Mouse (Mus musculus) small intestine, adult 10 weeks (tissue): ENCODE data around the gene Stradb. TPM values are rescaled to one million over a fixed set of nuclear protein-coding genes. Genes with fewer than 3 reads are reported as not detected.

Source experiments
- polyA plus RNA-seq: library from polyadenylated mRNA; stranded (reverse); fragments of 350-450 nt; fragmentation: Illumina TruSeq; extraction: RNeasy Lipid Tissue Mini Kit (QIAGEN cat#74804); gene quantifications from one replicate; pipeline ENCODE4 v1.2.3, GENCODE M21; 2014; ENCODE audit warnings: low replicate concordance

Gene Stradb
- 39.5 TPM for polyA plus RNA-seq

DNA sequence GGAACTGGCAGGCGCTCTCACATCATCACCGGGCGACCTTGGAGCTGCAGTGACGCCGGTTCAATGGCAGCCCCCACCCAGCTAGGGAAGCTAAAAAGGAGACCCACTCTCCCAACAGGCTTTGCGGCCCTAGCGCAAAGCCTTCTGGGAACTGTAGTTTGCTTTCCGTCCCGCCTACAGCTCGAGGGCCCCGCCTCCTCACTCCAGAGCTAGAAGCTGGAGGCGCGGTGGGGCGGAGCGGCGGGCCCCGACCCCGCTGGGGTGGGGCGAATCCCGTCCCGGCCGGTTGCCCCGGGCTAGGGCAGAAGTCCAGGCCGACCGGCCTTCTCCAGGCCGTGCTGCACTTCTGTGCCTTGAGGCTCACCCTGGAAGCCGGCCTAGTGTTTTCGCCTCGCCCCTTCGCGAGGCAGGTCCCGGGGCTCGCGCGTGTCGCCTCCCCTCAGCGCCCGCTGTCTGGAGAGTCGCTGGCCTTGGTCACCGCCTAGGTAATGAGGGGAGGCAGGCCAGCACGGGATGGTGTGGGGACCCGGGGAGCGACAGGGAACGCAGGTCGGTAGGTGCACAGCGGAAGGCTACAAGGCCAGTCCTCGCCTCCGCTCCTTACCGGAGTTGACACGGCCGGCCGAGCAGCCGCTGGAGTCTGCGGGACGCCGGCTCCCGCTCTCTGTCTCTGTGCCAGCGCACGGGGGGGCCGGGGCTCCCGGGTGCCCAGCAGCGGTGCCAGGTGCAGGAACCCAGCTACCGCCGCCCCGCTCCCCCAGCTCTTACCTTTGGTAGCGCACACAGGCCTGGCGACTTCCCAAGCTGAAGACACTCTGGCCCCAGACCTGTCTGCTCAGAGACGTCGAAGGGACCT lies at the start of gene Stradb, which contains the start of gene Trak2:
Gene Stradb (plus strand): TSS at position 157 of the 856 bp plus-strand sequence.
Gene Trak2 (minus strand): TSS at position 65 of the 856 bp plus-strand sequence.

Other genes with a start within 250 kb of the Stradb start
- 126 TPM for gene Casp8, start 178.1 kb upstream of the Stradb start, polyA plus RNA-seq
- gene Trak2, start 92 bp upstream of the Stradb start, polyA plus RNA-seq = 28.3 TPM
- not detected for gene C2cd6, start 121.4 kb downstream of the Stradb start, polyA plus RNA-seq
- gene Tmem237, start 146.9 kb downstream of the Stradb start, polyA plus RNA-seq = 4.9 TPM
- gene Mpp4, start 189.9 kb downstream of the Stradb start, polyA plus RNA-seq = 2.5 TPM